Mouse (Mus musculus) liver, adult (tissue): ENCODE data around the gene Tstd1.

Experiments used
- GATA4 ChIP-seq: IDR thresholded peaks from 2 replicates; pipeline ENCODE4 v1.6.1; 2014; ENCODE audit warnings: mild to moderate bottlenecking, low read length; ENCODE audit not compliant: insufficient replicate concordance

The Tstd1 gene

DNA sequence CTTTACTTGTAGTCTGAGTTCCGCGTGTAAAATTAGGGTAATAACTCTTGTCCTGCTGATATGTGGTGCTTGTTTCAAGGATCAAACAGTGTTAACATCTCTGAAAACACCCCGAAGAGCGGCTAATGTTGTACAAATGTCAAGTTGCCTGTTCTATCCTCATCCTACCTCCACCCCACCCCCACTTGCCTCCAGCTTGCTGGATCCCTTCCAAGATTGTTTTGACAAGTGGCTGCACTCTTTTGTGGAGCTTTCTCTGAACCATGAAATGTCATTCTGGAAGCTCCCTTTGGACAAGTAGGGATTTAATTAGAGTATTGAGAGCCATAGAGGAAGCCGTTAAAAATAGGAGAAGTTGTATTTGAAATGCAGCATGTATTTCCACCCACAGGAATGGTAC, 41.1 kb downstream of the Tstd1 start:
- no peak for TF ChIP-seq GATA4

GRCm38 (mm10) chr1:171460551-171461503, 42.2 kb downstream of the Tstd1 start:
- no peak for TF ChIP-seq GATA4

GRCm38 (mm10) chr1:171463133-171463532, 44.5 kb downstream of the Tstd1 start:
- no peak for TF ChIP-seq GATA4

- TF ChIP-seq GATA4: no peak
Measured at GRCm38 (mm10) chr1:171465749-171466412, 47.2 kb downstream of the Tstd1 start.

DNA sequence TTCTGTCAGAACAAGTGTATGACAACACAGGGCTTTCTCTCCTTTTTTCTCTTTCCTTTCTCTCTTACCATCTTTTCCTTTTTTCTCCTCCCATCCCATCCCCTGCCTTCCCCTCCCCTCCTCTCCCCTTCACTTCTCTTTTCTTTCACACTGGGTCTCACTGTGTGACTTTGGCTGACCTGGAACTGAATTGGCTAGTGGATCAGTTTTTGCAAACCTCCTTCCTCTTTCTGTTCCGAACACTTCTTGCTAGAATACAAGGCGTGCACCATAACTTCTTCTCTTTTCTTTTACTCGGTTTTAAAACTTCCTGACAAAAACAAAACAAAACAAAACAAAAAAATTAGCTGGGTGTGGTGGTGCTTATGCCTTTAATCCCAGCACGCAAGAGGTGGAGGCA, 47.9 kb downstream of the Tstd1 start:
- no peak for TF ChIP-seq GATA4

GRCm38 (mm10) chr1:171469678-171470077, 51.0 kb downstream of the Tstd1 start:
- no peak for TF ChIP-seq GATA4
